Mouse (Mus musculus) cortical plate, adult 2 months (tissue): ENCODE data around the gene Ap5b1.

Source experiments
- CTCF ChIP-seq: fragments of 200-500 bp; IDR thresholded peaks from 2 replicates; pipeline ENCODE4 v1.5.1; 2011; ENCODE audit warnings: mild to moderate bottlenecking, control low read depth, low read length; ENCODE audit not compliant: insufficient read depth; ENCODE audit errors: extremely low read depth
- POLR2A ChIP-seq: fragments of 200-500 bp; IDR thresholded peaks from 2 replicates; pipeline ENCODE4 v1.6.1; 2011; ENCODE audit warnings: mild to moderate bottlenecking, low read length, control low read depth; ENCODE audit not compliant: insufficient read depth; ENCODE audit errors: extremely low read depth

- TF ChIP-seq CTCF (no peak), POLR2A (peak; percentile 85)
Measured at GRCm38 (mm10) chr19:5601752-5602541, 34.1 kb downstream of the Ap5b1 start, which contains the start of gene Rnaseh2c.
